Mouse (Mus musculus) olfactory bulb, adult 2 months (tissue): Measurements from ENCODE around the gene Grifin.

ENCODE experiments used
- CTCF ChIP-seq: fragments of 200-500 bp; IDR thresholded peaks from 2 replicates; pipeline ENCODE4 v1.5.1; 2012; ENCODE audit warnings: low read depth, mild to moderate bottlenecking, low read length, moderate library complexity; ENCODE audit not compliant: insufficient read depth
- POLR2A ChIP-seq: fragments of 200-500 bp; IDR thresholded peaks from 2 replicates; pipeline ENCODE4 v1.6.1; 2012; ENCODE audit warnings: mild to moderate bottlenecking, low read depth, low read length, moderate library complexity; ENCODE audit not compliant: insufficient read depth

- TF ChIP-seq POLR2A (no peak), CTCF (no peak)
Observed at GRCm38 (mm10) chr5:140601712-140602111, 36.8 kb upstream of the Grifin start.
